Mouse (Mus musculus): ENCODE measurements around the gene Gm20388. TPM values are rescaled to one million over a fixed set of nuclear protein-coding genes. Genes with fewer than 3 reads are reported as not detected.
A peak's percentile ranks its signal among the peaks of the same experiment; 100 is the strongest.

Gm20388 gene
- total RNA-seq, 1 experiment from 2014 or later: 35.7 TPM

GRCm38 (mm10) chr8:123781256-123781655 is 3870.6 kb downstream of the Gm20388 start:
- no peak for ATAC-seq (replicated peaks; ENCODE audit: low read depth, poor library complexity, severe bottlenecking)

- peak; percentile 95 for ATAC-seq (replicated peaks; ENCODE audit: low read depth, poor library complexity, severe bottlenecking)
Measured at GRCm38 (mm10) chr8:123783525-123784249, 3873.0 kb downstream of the Gm20388 start.

- ATAC-seq (replicated peaks; ENCODE audit: low read depth, poor library complexity, severe bottlenecking): no peak
Measured at GRCm38 (mm10) chr8:123786166-123786565, 3875.5 kb downstream of the Gm20388 start.

- no peak for ATAC-seq (replicated peaks; ENCODE audit: low read depth, poor library complexity, severe bottlenecking)
Measured at GRCm38 (mm10) chr8:123786644-123787043, 3876.0 kb downstream of the Gm20388 start.

GRCm38 (mm10) chr8:123787254-123787897 is 3876.7 kb downstream of the Gm20388 start:
- no peak for ATAC-seq (replicated peaks; ENCODE audit: low read depth, poor library complexity, severe bottlenecking)

- no peak for ATAC-seq (replicated peaks; ENCODE audit: low read depth, poor library complexity, severe bottlenecking)
Measured at GRCm38 (mm10) chr8:123788416-123789170, 3878.0 kb downstream of the Gm20388 start.

GRCm38 (mm10) chr8:123789461-123789860 is 3878.8 kb downstream of the Gm20388 start:
- no peak for ATAC-seq (replicated peaks; ENCODE audit: low read depth, poor library complexity, severe bottlenecking)

DNA sequence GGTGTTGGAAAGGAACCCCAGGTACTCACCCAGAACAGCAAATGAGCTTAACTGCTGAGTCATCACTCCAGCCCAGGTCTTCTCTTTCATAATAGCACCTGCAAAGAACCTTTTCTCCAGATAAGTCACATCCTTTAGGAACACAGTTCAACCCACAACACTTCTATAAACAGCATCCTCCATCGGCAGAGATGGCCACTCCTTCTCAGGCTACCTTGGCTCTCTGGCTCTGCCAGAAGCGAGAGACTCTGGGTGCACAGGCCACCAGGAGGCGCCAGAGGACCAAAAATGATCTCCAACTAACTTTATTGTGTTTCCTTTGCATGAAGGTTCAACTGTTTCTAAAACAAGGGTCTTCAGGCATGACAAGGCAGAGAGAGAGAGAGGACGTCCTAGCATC is 3879.3 kb downstream of the Gm20388 start:
- peak; percentile 89 for ATAC-seq (replicated peaks; ENCODE audit: low read depth, poor library complexity, severe bottlenecking)

GRCm38 (mm10) chr8:123791101-123791844 is 3880.6 kb downstream of the Gm20388 start:
- ATAC-seq (replicated peaks; ENCODE audit: low read depth, poor library complexity, severe bottlenecking): no peak

DNA sequence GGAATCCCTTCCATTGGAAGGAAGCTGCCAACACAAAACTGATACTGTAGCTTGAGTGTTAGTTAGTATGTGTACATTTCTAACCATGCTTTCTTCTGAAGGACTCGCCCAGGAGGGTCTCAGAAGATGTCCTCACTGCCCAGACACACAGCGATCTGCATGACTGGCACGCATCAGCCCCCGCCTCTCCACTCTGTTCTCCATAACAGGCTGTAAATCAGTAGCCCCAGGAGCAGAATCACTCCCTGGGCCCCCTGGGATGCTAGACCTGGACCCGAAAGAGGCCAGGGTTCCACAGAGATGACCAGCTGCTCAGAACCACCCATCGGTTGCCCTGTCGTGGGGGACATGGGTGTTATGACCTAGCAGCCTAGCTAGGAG is 3881.2 kb downstream of the Gm20388 start:
- ATAC-seq (replicated peaks; ENCODE audit: low read depth, poor library complexity, severe bottlenecking): no peak

DNA sequence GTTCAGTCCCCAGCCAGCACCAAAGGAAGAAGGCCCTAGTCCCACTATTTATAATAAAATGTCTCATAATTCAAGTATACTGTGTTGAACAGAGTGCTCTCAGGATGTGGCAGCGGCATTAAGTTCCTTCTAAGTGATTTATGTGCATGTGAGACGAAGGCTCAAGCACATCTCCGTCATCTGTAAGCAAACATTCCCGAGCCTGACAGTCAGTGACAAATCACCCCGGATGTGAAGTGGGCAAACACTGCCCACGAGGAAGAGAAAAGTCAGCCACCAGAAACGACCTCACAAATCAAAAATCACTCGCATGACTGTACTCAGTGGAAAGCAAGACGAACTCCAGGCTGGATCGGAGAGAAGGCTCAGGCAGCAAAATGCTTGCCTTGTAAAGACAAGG is 3883.3 kb downstream of the Gm20388 start:
- ATAC-seq (replicated peaks; ENCODE audit: low read depth, poor library complexity, severe bottlenecking): no peak

DNA sequence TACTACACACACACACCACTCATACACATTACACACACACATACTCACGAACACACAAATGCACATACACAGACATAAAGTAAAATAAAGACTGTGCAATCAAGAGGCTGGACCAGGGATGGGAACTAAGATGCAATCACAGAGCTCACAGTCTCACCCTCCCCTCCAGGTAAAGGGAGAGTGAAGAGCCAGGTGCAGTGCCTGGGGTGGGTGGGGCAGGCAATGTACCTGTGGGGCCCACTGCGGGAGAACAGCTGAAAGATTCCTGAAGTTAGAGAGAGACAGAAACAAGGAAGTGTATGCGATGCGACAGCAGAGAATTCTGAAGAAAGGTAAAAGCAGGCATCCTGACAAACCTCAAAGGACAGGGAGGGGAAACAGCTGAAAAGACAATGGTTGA is 3884.1 kb downstream of the Gm20388 start:
- ATAC-seq (replicated peaks; ENCODE audit: low read depth, poor library complexity, severe bottlenecking): no peak

GRCm38 (mm10) chr8:123796758-123797157 is 3886.1 kb downstream of the Gm20388 start:
- no peak for ATAC-seq (replicated peaks; ENCODE audit: low read depth, poor library complexity, severe bottlenecking)

DNA sequence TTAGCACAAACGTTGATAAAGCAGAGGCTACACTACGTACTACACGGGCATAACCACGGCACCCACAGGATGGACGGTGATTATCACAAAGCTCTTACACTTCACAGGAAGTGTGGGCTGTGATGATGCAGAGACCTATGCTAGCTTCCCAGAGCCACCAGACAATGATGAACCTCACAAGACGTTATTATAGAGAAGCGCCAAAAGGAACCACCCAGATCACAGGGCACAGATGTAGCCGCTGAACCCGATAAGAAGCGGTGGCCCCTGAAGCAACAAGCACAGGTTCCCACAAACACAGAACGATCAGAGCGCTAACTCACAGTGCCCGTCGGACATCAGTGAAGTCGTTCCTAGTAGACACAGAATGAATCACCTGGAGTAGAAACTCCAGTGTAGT is 3887.3 kb downstream of the Gm20388 start:
- peak; percentile 89 for ATAC-seq (replicated peaks; ENCODE audit: low read depth, poor library complexity, severe bottlenecking)

DNA sequence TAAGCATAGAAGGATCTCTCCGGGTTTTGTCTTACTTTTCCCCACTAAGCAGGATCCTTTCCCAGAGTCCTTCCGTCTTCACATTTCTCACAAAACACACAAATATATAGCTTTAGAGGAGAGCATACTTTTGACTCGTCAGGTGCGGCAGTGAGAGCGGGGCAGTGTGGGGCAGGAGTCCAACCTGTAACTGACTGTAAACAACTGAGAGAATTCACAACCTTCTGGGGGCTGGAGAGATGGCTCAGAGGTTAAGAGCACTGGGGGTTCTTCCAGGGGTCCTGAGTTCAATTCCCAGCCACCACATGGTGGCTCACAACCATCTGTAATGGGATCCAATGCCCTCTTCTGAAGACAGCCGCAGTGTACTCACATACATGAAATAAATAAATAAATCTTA is 3888.8 kb downstream of the Gm20388 start:
- no peak for ATAC-seq (replicated peaks; ENCODE audit: low read depth, poor library complexity, severe bottlenecking)

DNA sequence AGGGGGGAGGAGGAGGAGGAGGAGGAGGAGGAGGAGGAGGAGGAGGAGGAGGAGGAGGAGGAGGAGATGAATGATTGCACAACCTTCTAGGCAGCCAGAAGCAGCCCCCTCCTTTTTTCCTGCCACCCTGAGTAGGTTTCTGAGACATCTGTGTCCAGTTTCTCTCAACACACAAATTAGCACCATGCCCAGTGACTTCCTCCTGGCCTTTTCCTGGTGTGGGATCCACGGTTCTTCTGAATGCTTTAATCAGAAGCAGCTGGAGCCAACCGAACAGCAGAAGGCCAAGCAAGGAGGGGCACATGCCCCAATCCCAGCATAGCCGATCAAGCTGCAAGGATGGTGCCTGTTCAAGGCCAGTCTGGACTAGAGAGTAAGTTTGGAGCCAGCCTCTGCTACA is 3889.2 kb downstream of the Gm20388 start:
- no peak for ATAC-seq (replicated peaks; ENCODE audit: low read depth, poor library complexity, severe bottlenecking)

DNA sequence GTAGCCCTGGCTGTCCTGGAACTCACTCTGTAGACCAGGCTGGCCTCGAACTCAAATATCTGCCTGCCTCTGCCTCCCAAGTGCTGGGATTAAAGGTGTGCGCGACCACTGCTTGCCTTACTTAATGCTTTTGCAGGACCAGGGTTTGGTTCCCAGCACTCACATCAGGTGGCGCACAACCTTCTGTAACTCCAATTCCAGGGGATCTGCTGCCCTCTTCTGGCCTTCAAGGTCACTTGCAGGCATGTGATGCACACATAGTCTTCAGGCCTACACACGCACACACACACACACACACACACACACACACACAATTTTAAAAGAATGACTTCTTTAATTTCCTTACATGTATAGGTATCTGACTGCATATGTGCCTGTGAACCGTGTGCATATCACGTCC is 3890.2 kb downstream of the Gm20388 start:
- no peak for ATAC-seq (replicated peaks; ENCODE audit: low read depth, poor library complexity, severe bottlenecking)

- no peak for ATAC-seq (replicated peaks; ENCODE audit: low read depth, poor library complexity, severe bottlenecking)
Measured at GRCm38 (mm10) chr8:123801538-123801937, 3890.9 kb downstream of the Gm20388 start.

DNA sequence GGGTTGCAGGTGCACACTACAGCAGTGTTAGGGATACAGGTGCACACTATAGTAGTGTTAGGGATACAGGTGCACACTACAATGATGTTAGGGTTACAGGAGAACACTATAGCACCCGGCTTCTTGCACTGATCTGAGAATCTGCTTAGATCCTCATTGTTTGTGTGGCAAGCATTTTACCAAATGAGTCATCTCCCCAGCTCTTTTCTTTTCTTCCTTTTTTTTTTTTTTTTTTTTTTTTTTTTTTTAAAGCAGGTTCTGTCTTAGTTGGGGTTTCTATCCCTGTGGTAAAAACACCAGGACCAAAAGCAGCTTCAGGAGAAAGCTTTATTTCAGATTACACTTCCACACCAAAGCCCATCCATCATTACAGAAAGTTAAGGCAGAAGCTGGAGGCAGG is 3893.0 kb downstream of the Gm20388 start:
- ATAC-seq (replicated peaks; ENCODE audit: low read depth, poor library complexity, severe bottlenecking): no peak

GRCm38 (mm10) chr8:123804586-123804985 is 3893.9 kb downstream of the Gm20388 start:
- no peak for ATAC-seq (replicated peaks; ENCODE audit: low read depth, poor library complexity, severe bottlenecking)

All from common myeloid progenitor, adult 5-6 weeks (primary cell).